Mouse (Mus musculus) limb, embryonic 13.5 days (tissue): ENCODE results near the gene Aarsd1. TPM values are rescaled to one million over a fixed set of nuclear protein-coding genes. Genes with fewer than 3 reads are reported as not detected.
"Not testable (repeated sequence)": the region's sequence is repeated elsewhere in the genome, so short reads cannot be mapped to it uniquely, and the experiment has no call there.

Experiments
- ATAC-seq: fragments of 200-750 bp; cut with Nextera tagmentation; 2 replicates; pipeline ENCODE4 v1.8.0; 2017; ENCODE audit warnings: low read depth, moderate number of reproducible peaks, moderate TSS enrichment; ENCODE audit not compliant: low FRiP score
- H3K27ac ChIP-seq: fragments of 300-500 bp; sonication (generic); 2 replicates; pipeline ENCODE4 v1.5.1; 2015; ENCODE audit warnings: inconsistent platforms, mild to moderate bottlenecking, moderate library complexity
- H3K27me3 ChIP-seq: fragments of 300-500 bp; sonication (generic); 2 replicates; pipeline ENCODE4 v1.6.1; 2015; ENCODE audit warnings: mild to moderate bottlenecking, inconsistent platforms
- H3K36me3 ChIP-seq: fragments of 300-500 bp; sonication (generic); 2 replicates; pipeline ENCODE4 v1.6.1; 2015; ENCODE audit warnings: inconsistent platforms, mild to moderate bottlenecking, moderate library complexity
- H3K4me1 ChIP-seq: fragments of 300-500 bp; sonication (generic); 2 replicates; pipeline ENCODE4 v1.6.1; 2015; ENCODE audit warnings: inconsistent platforms
- H3K4me2 ChIP-seq: fragments of 300-500 bp; sonication (generic); replicated peaks from 2 replicates; pipeline ENCODE4 v1.6.1; 2015; ENCODE audit warnings: inconsistent platforms, mild to moderate bottlenecking, moderate library complexity
- H3K4me3 ChIP-seq: fragments of 300-500 bp; sonication (generic); 2 replicates; pipeline ENCODE4 v1.5.1; 2015; ENCODE audit warnings: moderate library complexity, mild to moderate bottlenecking, inconsistent platforms
- H3K9ac ChIP-seq: fragments of 300-500 bp; sonication (generic); 2 replicates; pipeline ENCODE4 v1.6.1; 2015; ENCODE audit warnings: mild to moderate bottlenecking, inconsistent platforms
- H3K9me3 ChIP-seq: fragments of 300-500 bp; sonication (generic); 2 replicates; pipeline ENCODE4 v1.6.1; 2016; ENCODE audit warnings: inconsistent platforms
- whole genome bisulfite sequencing: fragments of 180-500 bp; shearing (Covaris S2); methylation state at CpG from one replicate; pipeline ENCODE4 v1.1.7; 2015; 5-methylcytosine and 5-hydroxymethylcytosine counted together
- polyA plus RNA-seq: library from polyadenylated mRNA; unstranded; fragments of >200 nt; fragmentation: Nextera tagmentation; extraction: Ambion mirVana; gene quantifications from 2 replicates; pipeline ENCODE4 v1.2.1, GENCODE M21; 2015

The Aarsd1 gene
- polyA plus RNA-seq, 1 experiment from 2014 or later, result 79.5 TPM

- WGBS, result 90% methylated on average over 9 of the region's 9 CpGs
- H3K4me1 ChIP-seq, result peaks cover 14% of the 10 kb centered on the region
- peaks cover 46% of the 10 kb centered on the region for H3K36me3 ChIP-seq
- H3K4me2 ChIP-seq, result no peak overlapping the region
- H3K9me3 ChIP-seq, result no peaks in the 10 kb centered on the region
- H3K4me3 ChIP-seq, result no peak overlapping the region
- ATAC-seq, result no peak
- H3K9ac ChIP-seq, result no peak overlapping the region
- no peak overlapping the region for H3K27ac ChIP-seq
- H3K27me3 ChIP-seq, result no peaks in the 10 kb centered on the region
Observed at GRCm38 (mm10) chr11:101457631-101458030, 40.2 kb upstream of the Aarsd1 start.

- ATAC-seq, result no peak
- Histone ChIP-seq H3K27me3 (no peaks in the 10 kb centered on the region), H3K9me3 (no peaks in the 10 kb centered on the region), H3K9ac (no peak overlapping the region), H3K36me3 (peaks cover 28% of the 10 kb centered on the region), H3K27ac (no peak overlapping the region), H3K4me2 (no peak overlapping the region), H3K4me3 (no peak overlapping the region), H3K4me1 (peaks cover 9% of the 10 kb centered on the region)
- 90% methylated on average over 7 of the region's 7 CpGs for WGBS
Observed at GRCm38 (mm10) chr11:101455627-101456026, 38.2 kb upstream of the Aarsd1 start.

- Histone ChIP-seq H3K36me3 (peaks cover 19% of the 10 kb centered on the region), H3K4me3 (no peak overlapping the region), H3K27me3 (no peaks in the 10 kb centered on the region), H3K4me1 (peaks cover 9% of the 10 kb centered on the region), H3K4me2 (no peak overlapping the region), H3K9ac (no peak overlapping the region), H3K27ac (peak overlapping the region; percentile 15; the same call in 1 of the 2 replicates), H3K9me3 (no peaks in the 10 kb centered on the region)
- ATAC-seq, result no peak
- 72% methylated on average over 6 of the region's 6 CpGs for WGBS
Observed at GRCm38 (mm10) chr11:101454702-101455101, 37.3 kb upstream of the Aarsd1 start.

GRCm38 (mm10) chr11:101452093-101452774 is 34.8 kb upstream of the Aarsd1 start:
- no peaks in the 10 kb centered on the region for H3K27me3 ChIP-seq
- ATAC-seq, result no peak

GRCm38 (mm10) chr11:101451536-101451935 is 34.1 kb upstream of the Aarsd1 start:
- H3K4me1 ChIP-seq, result peaks cover 22% of the 10 kb centered on the region
- H3K36me3 ChIP-seq, result peaks cover 3% of the 10 kb centered on the region; the same call in 1 of the 2 replicates
- no peak overlapping the region for H3K4me3 ChIP-seq
- no peaks in the 10 kb centered on the region for H3K27me3 ChIP-seq
- no peak for ATAC-seq
- no peak overlapping the region for H3K9ac ChIP-seq
- no peaks in the 10 kb centered on the region for H3K9me3 ChIP-seq
- WGBS, result 92% methylated on average over 10 of the region's 10 CpGs
- H3K4me2 ChIP-seq, result no peak overlapping the region
- H3K27ac ChIP-seq, result no peak overlapping the region

More at GRCm38 (mm10) chr11:101452093-101452774, 34.8 kb upstream of the Aarsd1 start:
- Histone ChIP-seq H3K4me2 (no peak overlapping the region), H3K9ac (no peak overlapping the region), H3K27ac (no peak overlapping the region), H3K9me3 (no peaks in the 10 kb centered on the region), H3K36me3 (no peaks in the 10 kb centered on the region; the same call in 1 of the 2 replicates), H3K4me1 (peaks cover 22% of the 10 kb centered on the region), H3K4me3 (no peak overlapping the region)
- WGBS, result 71% methylated on average over 10 of the region's 10 CpGs

GRCm38 (mm10) chr11:101450394-101450793 is 33.0 kb upstream of the Aarsd1 start:
- Histone ChIP-seq H3K4me3 (no peak overlapping the region), H3K9me3 (no peaks in the 10 kb centered on the region), H3K27me3 (no peaks in the 10 kb centered on the region), H3K9ac (no peak overlapping the region), H3K27ac (no peak overlapping the region), H3K36me3 (peaks cover 8% of the 10 kb centered on the region), H3K4me1 (peaks cover 22% of the 10 kb centered on the region), H3K4me2 (no peak overlapping the region)
- WGBS, result 78% methylated on average over 3 of the region's 3 CpGs
- ATAC-seq, result no peak

GRCm38 (mm10) chr11:101449596-101449995 is 32.2 kb upstream of the Aarsd1 start:
- not testable (repeated sequence) for H3K9me3 ChIP-seq, H3K4me3 ChIP-seq, H3K27ac ChIP-seq, H3K4me2 ChIP-seq, H3K27me3 ChIP-seq, ATAC-seq, H3K9ac ChIP-seq
- whole genome bisulfite sequencing, result 83% methylated on average over 4 of the region's 4 CpGs
- Histone ChIP-seq H3K4me1 (peaks cover 20% of the 10 kb centered on the region; the same call in 1 of the 2 replicates), H3K36me3 (peaks cover 14% of the 10 kb centered on the region)

GRCm38 (mm10) chr11:101448899-101449298 is 31.5 kb upstream of the Aarsd1 start:
- Histone ChIP-seq H3K27ac (no peak overlapping the region), H3K36me3 (peaks cover 21% of the 10 kb centered on the region), H3K4me2 (peak overlapping the region; percentile 60), H3K9me3 (no peaks in the 10 kb centered on the region), H3K9ac (peak overlapping the region; percentile 62), H3K4me3 (peak overlapping the region; percentile 42), H3K4me1 (peaks cover 23% of the 10 kb centered on the region), H3K27me3 (no peaks in the 10 kb centered on the region)
- no peak; the same call in 1 of the 2 replicates for ATAC-seq
- WGBS, result 87% methylated on average over 4 of the region's 4 CpGs

- peak; percentile 59 for ATAC-seq
- peak within 1 kb of the TSS; percentile 72; the same call in 1 of the 2 replicates for H3K27ac ChIP-seq
- WGBS, result 25% methylated on average over 10 of the region's 10 CpGs
Observed at GRCm38 (mm10) chr11:101448274-101448746, 30.9 kb upstream of the Aarsd1 start, which contains the start of gene Ifi35. Ifi35 (plus strand) TSS chr11:101448407.

GRCm38 (mm10) chr11:101447786-101448185 is 30.4 kb upstream of the Aarsd1 start:
- peak overlapping the region; percentile 42 for H3K4me3 ChIP-seq
- peaks cover 27% of the 10 kb centered on the region for H3K36me3 ChIP-seq
- peak overlapping the region; percentile 60; the same call in 1 of the 2 replicates for H3K4me2 ChIP-seq
- H3K4me1 ChIP-seq, result peaks cover 33% of the 10 kb centered on the region
- no peaks in the 10 kb centered on the region for H3K27me3 ChIP-seq
- no peaks in the 10 kb centered on the region for H3K9me3 ChIP-seq
- no peak overlapping the region for H3K9ac ChIP-seq
- H3K27ac ChIP-seq, result peak overlapping the region; percentile 72; the same call in 1 of the 2 replicates
- ATAC-seq, result no peak
- 79% methylated on average over 5 of the region's 5 CpGs for WGBS

More at GRCm38 (mm10) chr11:101448274-101448746, 30.9 kb upstream of the Aarsd1 start, which contains the start of gene Ifi35:
- no peaks in the 10 kb centered on the region for H3K27me3 ChIP-seq
- peak within 1 kb of the TSS; percentile 62 for H3K9ac ChIP-seq
- no peaks in the 10 kb centered on the region for H3K9me3 ChIP-seq
- H3K4me2 ChIP-seq, result peak within 1 kb of the TSS; percentile 60
- H3K4me3 ChIP-seq, result peak within 1 kb of the TSS; percentile 42
- H3K36me3 ChIP-seq, result peaks cover 27% of the 10 kb centered on the region
- H3K4me1 ChIP-seq, result peaks cover 29% of the 10 kb centered on the region

- not testable (repeated sequence) for ATAC-seq, H3K27me3 ChIP-seq, H3K27ac ChIP-seq, H3K4me3 ChIP-seq, H3K9ac ChIP-seq, H3K4me2 ChIP-seq, H3K9me3 ChIP-seq
- Histone ChIP-seq H3K36me3 (peaks cover 27% of the 10 kb centered on the region), H3K4me1 (peaks cover 33% of the 10 kb centered on the region)
- WGBS, result 90% methylated on average over 8 of the region's 8 CpGs
Observed at GRCm38 (mm10) chr11:101446860-101447259, 29.4 kb upstream of the Aarsd1 start.

GRCm38 (mm10) chr11:101446319-101446718 is 28.9 kb upstream of the Aarsd1 start:
- Histone ChIP-seq H3K27me3 (no peaks in the 10 kb centered on the region), H3K4me3 (no peak overlapping the region), H3K9ac (no peak overlapping the region), H3K9me3 (no peaks in the 10 kb centered on the region), H3K4me1 (peaks cover 33% of the 10 kb centered on the region), H3K4me2 (no peak overlapping the region), H3K27ac (no peak overlapping the region), H3K36me3 (peaks cover 27% of the 10 kb centered on the region)
- WGBS, result 81% methylated on average over 1 of the region's 1 CpGs
- no peak for ATAC-seq
